Mouse (Mus musculus): ENCODE measurements at regions not wholly inside any gene's neighbourhood (a gene's known extent, or its start where the extent isn't known, plus 50 kb on each side); places are given as distances from the start of the nearest gene placed in this dataset.

GRCm38 (mm10) chr10:111576395-111577069 is 70.4 kb downstream of the Phlda1 start:
- TF ChIP-seq CTCF (IDR thresholded peaks at IDR 0.05) = no peak
- TF ChIP-seq EP300 (IDR thresholded peaks at IDR 0.05) = no peak

Measured in lung, postnatal 0 days (tissue).